Mouse (Mus musculus) neural tube, embryonic 12.5 days (tissue): ENCODE data around the gene Exoc3l. TPM values are rescaled to one million over a fixed set of nuclear protein-coding genes. Genes with fewer than 3 reads are reported as not detected.

Experiments used
- ATAC-seq: fragments of 200-750 bp; cut with Nextera tagmentation; 2 replicates; pipeline ENCODE4 v1.8.0; 2017; ENCODE audit warnings: low read depth, mild to moderate bottlenecking, moderate TSS enrichment, moderate library complexity; ENCODE audit not compliant: low FRiP score
- H3K27ac ChIP-seq: fragments of 300-500 bp; sonication (generic); 2 replicates; pipeline ENCODE4 v1.5.1; 2016
- H3K27me3 ChIP-seq: fragments of 300-500 bp; sonication (generic); replicated peaks from 2 replicates; pipeline ENCODE4 v1.6.1; 2016; ENCODE audit warnings: mild to moderate bottlenecking
- H3K36me3 ChIP-seq: fragments of 300-500 bp; sonication (generic); 2 replicates; pipeline ENCODE4 v1.6.1; 2016; ENCODE audit warnings: mild to moderate bottlenecking
- H3K4me1 ChIP-seq: fragments of 300-500 bp; sonication (generic); 2 replicates; pipeline ENCODE4 v1.6.1; 2016
- H3K4me2 ChIP-seq: fragments of 300-500 bp; sonication (generic); replicated peaks from 2 replicates; pipeline ENCODE4 v1.6.1; 2016; ENCODE audit warnings: mild to moderate bottlenecking
- H3K4me3 ChIP-seq: fragments of 300-500 bp; sonication (generic); 2 replicates; pipeline ENCODE4 v1.5.1; 2016
- H3K9ac ChIP-seq: fragments of 300-500 bp; sonication (generic); 2 replicates; pipeline ENCODE4 v1.6.1; 2016; ENCODE audit warnings: mild to moderate bottlenecking
- H3K9me3 ChIP-seq: fragments of 300-500 bp; sonication (generic); 2 replicates; pipeline ENCODE4 v1.6.1; 2016; ENCODE audit warnings: mild to moderate bottlenecking
- WGBS: fragments of 180-500 bp; shearing (Covaris S2); methylation state at CpG from one replicate; pipeline ENCODE4 v1.1.7; 2016; 5-methylcytosine and 5-hydroxymethylcytosine counted together
- polyA plus RNA-seq: library from polyadenylated mRNA; unstranded; fragments of >200 nt; fragmentation: Nextera tagmentation; extraction: Ambion mirVana; gene quantifications from 2 replicates; pipeline ENCODE4 v1.2.1, GENCODE M21; 2016

The Exoc3l gene
- polyA plus RNA-seq, 1 experiment from 2014 or later = 16.3 TPM

DNA sequence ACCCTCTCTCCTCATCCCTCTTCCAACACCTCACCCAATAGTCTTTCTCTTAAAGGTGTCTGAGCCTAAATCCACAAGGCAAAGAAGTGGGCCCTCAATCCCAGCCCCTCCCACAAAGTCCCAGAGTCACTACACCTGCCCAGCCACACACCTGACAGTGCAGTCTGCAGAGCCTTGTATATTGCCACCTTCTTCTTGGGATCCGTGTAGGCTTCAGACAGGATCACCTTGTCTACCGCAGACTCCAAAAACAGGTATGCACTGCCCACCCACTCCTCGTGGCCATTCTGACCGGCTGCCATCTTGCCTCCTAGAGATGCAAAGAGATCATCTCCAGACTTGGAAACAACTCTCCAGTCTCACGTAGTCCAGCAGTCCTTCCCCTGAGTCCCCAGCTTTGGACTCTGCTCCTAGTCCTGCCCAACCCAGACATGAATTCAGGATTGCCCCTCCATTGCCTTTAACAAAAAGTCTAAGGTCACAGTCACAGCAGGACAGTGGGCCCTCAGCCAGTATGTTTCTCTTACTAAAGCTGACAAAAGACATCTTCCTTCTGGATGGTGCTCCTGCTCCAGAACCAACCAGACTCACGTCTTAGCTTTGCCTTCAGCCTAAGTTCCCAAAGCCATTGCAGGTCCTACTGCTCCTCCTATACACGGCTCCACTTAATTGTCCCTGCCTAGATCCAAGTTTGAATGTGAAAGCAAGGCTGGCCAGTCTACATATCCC, 35.4 kb downstream of the Exoc3l start:
- Histone ChIP-seq H3K4me2 (no peak overlapping the region), H3K9ac (no peak overlapping the region), H3K4me3 (no peak overlapping the region), H3K27me3 (peaks cover 88% of the 10 kb centered on the region), H3K4me1 (peaks cover 20% of the 10 kb centered on the region), H3K36me3 (no peaks in the 10 kb centered on the region), H3K9me3 (no peaks in the 10 kb centered on the region; the same call in 1 of the 2 replicates), H3K27ac (no peak overlapping the region)
- ATAC-seq = no peak
- 63% methylated on average over 7 of the region's 7 CpGs for WGBS

DNA sequence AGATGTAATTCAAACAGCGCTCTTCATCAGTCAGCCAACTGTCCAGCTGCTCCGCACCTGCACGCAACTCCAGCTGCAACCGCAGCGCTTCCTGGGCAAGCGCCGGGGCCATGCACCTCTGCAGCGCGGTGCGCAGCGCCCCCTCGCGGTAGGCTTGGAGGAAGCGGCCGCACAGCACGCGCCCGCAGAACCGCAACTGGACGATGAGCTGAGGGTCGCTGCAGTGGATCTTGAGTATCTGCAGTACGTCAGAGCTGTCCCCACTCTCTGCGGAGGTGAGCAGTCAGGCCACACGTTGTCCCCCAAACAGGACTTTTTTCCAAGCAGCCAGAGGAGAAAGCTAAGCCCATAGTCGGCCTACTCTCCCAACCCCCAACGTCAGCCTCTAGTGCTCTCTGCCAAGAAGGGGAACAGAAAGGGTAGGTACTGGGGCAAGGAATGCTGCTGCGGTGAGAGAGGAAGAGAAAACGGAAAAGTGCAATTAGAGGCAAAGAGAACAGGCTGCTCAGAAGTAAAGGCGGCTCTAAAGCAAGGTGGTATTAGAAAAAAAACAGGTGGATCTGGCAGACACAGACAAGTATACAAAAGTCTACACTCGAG, 36.1 kb downstream of the Exoc3l start:
- Histone ChIP-seq H3K4me2 (peak overlapping the region; percentile 73), H3K4me3 (peak overlapping the region; percentile 33), H3K9ac (peak overlapping the region; percentile 47; the same call in 1 of the 2 replicates), H3K27me3 (peaks cover 88% of the 10 kb centered on the region), H3K27ac (no peak overlapping the region), H3K36me3 (no peaks in the 10 kb centered on the region), H3K9me3 (no peaks in the 10 kb centered on the region; the same call in 1 of the 2 replicates), H3K4me1 (peaks cover 25% of the 10 kb centered on the region)
- 5% methylated on average over 30 of the region's 30 CpGs for WGBS
- ATAC-seq = peak; percentile 63

DNA sequence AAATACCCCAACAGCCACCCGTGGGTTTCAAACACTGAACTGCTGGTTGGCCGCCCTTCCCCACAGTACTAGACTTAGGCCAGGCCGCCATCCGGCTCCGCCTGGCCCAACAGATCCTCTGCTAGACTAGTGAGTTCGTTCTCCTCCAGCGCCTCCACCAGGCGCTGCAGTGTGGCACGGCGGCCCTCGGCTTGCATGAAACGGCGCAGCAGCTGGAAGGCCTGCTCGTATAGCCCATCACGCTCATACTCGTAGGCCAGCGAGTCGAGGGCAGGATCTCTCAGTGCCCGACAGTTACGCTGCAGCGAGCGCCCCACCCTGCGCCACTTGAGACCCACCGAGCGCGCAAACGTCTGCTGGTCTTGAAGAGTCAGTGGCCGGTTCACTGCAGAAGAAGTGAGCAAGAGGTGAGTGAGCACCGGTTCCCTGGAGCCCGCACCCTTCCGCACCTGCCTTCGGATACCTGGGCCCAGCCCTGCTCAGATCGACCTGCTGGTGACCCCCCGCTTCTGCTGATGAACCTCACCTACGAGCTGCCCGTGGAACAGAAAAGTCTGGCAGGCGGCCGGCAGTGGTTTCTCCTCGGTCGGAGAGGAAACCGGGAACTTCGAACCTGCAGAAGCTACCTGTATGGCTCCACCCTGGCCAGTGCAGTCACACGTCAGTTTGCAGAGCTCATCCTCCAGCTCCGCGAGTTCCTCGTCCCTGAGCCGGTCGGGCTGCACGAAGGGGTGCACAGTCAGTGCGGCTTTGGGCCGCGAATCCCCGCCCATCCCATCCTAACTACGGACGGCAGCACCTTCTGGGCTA, 36.8 kb downstream of the Exoc3l start:
- no peaks in the 10 kb centered on the region for H3K36me3 ChIP-seq
- H3K9ac ChIP-seq = peak overlapping the region; percentile 47; the same call in 1 of the 2 replicates
- H3K27ac ChIP-seq = no peak overlapping the region
- peaks cover 84% of the 10 kb centered on the region for H3K27me3 ChIP-seq
- 2% methylated on average over 55 of the region's 55 CpGs for WGBS
- peak overlapping the region; percentile 33 for H3K4me3 ChIP-seq
- H3K4me1 ChIP-seq = peaks cover 29% of the 10 kb centered on the region
- H3K9me3 ChIP-seq = no peaks in the 10 kb centered on the region; the same call in 1 of the 2 replicates
- peak overlapping the region; percentile 73 for H3K4me2 ChIP-seq
- peak; percentile 45 for ATAC-seq

DNA sequence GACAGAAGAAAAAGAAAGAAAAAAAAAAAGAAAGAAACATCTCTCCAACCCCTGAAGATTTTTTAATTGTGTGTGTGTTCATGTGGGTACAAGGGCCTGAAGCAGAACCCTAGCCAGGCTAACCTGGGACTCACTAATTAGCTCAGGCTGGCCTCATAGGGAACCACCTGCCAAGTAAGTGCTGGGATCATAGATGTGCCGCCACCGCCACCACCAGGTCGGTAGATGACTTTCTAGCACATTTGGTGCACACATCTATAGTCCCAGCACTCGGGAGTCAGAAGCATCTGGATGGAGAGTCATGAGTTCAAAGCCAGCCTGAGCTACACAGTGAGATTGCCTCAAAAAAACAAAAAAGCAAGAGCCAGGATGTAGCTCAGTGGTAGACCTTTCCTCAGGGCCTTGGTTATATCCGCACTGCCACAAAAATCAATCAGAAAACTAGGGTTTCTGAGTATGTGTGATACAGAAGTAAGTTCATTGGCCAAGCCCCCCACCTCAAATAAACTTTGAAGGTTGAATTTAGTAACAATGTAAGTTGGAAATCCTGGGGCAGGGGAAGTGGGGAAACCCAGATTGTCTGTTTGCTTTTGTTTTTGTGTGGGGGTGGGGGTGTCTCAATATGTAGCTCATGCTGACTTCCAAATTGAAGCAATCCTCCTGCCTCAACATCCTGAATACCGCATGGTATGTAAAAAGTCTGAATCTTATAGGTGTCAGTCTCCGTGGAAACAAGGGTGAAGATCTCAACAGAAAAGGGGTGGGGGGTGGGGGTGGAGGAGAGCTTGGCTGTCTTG, 38.4 kb downstream of the Exoc3l start:
- no peak for ATAC-seq
- Histone ChIP-seq H3K36me3 (no peaks in the 10 kb centered on the region), H3K9ac (no peak overlapping the region), H3K4me3 (no peak overlapping the region), H3K4me2 (no peak overlapping the region), H3K4me1 (peaks cover 24% of the 10 kb centered on the region), H3K27me3 (peaks cover 69% of the 10 kb centered on the region), H3K9me3 (no peaks in the 10 kb centered on the region; the same call in 1 of the 2 replicates), H3K27ac (no peak overlapping the region)
- 66% methylated on average over 7 of the region's 7 CpGs for WGBS

DNA sequence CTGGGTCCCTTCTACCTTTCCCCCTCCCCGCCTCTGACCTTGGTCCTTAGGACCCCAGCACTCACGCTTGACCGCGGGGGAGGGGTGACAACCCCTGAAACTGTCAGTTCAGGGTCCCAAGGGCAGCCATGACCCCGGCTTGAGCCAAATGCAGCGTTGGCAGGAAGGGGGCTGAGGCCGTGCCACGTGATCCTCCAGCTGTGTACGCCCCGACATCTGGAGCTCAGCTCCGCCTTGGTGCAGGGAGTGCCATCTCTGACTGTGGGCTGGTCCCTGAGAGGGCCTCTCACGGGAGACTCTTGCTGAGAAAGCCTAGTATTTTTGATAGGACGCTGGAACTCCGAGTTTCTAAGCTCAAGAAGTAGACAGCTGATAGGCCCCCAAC, 40.9 kb downstream of the Exoc3l start, which contains the start of gene B3gnt9:
B3gnt9 (minus strand) TSS at position 188 of the 385 bp plus-strand sequence.
- 2% methylated on average over 14 of the region's 14 CpGs for WGBS
- peaks cover 51% of the 10 kb centered on the region for H3K27me3 ChIP-seq

DNA sequence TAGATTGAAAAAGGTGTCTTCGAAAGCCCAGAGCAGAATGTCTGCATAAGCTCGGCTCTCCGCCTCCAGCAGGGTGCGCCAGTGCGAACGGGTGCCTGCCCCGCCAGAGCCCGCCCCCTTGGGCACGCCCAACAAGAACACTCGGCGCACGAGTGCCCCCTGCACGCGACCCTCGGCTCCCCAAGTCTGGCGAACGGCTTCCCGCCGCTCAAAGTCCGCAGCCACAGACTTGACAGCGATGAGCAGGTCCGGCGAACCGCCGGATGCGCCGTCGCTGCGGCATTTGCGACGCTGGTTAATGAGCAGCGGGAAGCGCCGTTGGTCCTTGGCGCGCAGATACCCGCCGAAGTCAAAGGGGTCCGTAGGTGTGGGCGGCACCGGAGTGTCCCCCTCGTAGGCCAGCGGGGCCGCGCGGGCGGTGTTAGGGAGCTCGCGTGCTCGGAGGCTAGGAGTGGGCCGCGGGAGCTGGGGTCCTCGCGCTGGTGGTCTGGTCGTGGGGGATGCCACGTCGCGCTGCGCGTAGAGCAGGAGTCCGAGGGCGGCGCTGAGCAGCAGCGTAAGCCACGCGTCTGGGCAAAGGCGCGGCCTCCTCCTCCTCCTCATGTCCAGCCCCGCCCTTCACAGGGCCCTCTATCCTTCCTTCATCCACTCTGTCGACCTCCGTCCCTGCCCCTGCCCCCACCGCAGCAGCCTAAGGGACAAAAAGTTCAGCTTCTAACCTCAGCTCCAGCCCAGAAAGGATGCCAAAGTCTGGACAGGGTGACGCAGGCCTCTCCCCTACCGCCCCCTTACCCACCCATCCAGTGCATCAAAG, 41.5 kb downstream of the Exoc3l start:
- Histone ChIP-seq H3K9ac (peak overlapping the region; percentile 64), H3K36me3 (peaks cover 31% of the 10 kb centered on the region), H3K4me2 (peak overlapping the region; percentile 99), H3K4me3 (peak overlapping the region; percentile 56), H3K27me3 (peaks cover 45% of the 10 kb centered on the region), H3K9me3 (no peaks in the 10 kb centered on the region), H3K4me1 (peaks cover 19% of the 10 kb centered on the region), H3K27ac (no peak overlapping the region)
- WGBS = under 1% methylated on average over 74 of the region's 74 CpGs
- peak; percentile 75 for ATAC-seq

More for the DNA sequence above, 40.9 kb downstream of the Exoc3l start, which contains the start of gene B3gnt9:
- Histone ChIP-seq H3K4me2 (peak within 1 kb of the TSS; percentile 99), H3K4me1 (peaks cover 24% of the 10 kb centered on the region), H3K9me3 (no peaks in the 10 kb centered on the region), H3K27ac (no peak within 1 kb of the TSS), H3K9ac (peak within 1 kb of the TSS; percentile 64), H3K36me3 (peaks cover 25% of the 10 kb centered on the region), H3K4me3 (peak within 1 kb of the TSS; percentile 56)
- ATAC-seq = no peak; the same call in 1 of the 2 replicates

DNA sequence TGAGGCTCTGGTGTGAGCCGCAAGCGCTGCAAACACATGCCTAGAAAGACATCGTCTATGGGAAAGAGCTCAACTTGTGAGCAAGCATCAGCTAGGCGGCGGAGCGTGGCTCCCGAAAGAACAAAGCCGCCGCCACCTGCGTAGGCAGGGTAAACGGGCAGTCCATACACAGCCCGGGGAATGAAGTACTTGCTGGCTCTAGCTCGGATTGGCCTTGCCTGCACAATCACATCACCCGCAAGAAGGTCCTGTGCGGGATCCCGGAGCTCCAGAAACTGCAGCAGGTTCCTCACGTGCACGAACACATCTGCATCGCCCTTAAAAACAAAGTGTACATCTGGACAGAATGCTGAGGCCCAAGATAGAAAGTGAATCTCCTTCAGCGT, 42.1 kb downstream of the Exoc3l start:
- no peaks in the 10 kb centered on the region for H3K9me3 ChIP-seq
- H3K27me3 ChIP-seq = peaks cover 39% of the 10 kb centered on the region
- no peak overlapping the region for H3K9ac ChIP-seq
- peak overlapping the region; percentile 56; the same call in 1 of the 2 replicates for H3K4me3 ChIP-seq
- no peak overlapping the region for H3K27ac ChIP-seq
- H3K36me3 ChIP-seq = peaks cover 36% of the 10 kb centered on the region
- H3K4me2 ChIP-seq = peak overlapping the region; percentile 99
- 34% methylated on average over 20 of the region's 20 CpGs for WGBS
- peaks cover 13% of the 10 kb centered on the region for H3K4me1 ChIP-seq
- peak; percentile 55 for ATAC-seq

DNA sequence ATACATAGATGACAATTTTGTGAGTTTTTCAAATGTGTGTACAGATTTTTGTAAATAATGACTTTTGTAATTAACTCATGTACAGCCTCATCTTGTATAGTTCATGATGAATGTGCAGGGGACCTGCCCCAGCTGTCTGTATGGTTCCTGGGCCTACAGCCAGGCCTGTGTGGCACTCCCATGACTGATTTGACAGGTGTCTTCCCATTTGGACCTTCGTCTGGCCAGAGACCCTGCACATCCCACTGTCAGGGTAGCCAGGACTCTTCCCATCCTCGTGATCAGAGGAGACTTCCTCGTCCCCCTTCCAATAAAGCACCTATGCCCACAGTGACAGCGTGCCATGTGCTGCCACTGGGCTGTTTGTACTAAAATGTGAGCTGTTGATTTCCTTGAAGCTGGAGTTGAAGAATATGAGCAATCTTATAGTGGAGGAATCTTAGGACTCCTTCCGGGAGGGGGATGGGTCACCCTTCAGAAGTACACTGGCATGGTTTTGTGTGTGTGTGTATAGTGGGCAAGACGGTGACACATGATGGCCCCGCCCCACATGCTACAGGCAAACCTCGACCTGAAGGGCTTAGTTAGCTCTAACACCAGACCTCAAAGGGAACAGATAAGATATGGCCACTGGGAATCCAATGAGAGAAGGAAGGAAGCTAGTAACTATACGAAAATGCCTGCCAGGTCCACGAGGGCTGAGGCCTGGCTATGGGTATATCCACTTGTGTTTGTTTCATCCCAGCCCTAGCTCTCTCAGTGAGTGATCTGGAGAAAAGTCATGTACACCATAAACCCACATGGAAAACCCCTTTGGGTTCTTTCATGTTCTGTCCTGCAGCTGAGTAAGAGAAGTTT, 43.0 kb downstream of the Exoc3l start:
- H3K4me2 ChIP-seq = no peak overlapping the region
- peaks cover 31% of the 10 kb centered on the region for H3K27me3 ChIP-seq
- H3K27ac ChIP-seq = no peak overlapping the region
- peaks cover 11% of the 10 kb centered on the region for H3K4me1 ChIP-seq
- 91% methylated on average over 10 of the region's 10 CpGs for WGBS
- H3K9me3 ChIP-seq = no peaks in the 10 kb centered on the region
- ATAC-seq = no peak
- H3K9ac ChIP-seq = no peak overlapping the region
- peaks cover 43% of the 10 kb centered on the region for H3K36me3 ChIP-seq
- H3K4me3 ChIP-seq = no peak overlapping the region

DNA sequence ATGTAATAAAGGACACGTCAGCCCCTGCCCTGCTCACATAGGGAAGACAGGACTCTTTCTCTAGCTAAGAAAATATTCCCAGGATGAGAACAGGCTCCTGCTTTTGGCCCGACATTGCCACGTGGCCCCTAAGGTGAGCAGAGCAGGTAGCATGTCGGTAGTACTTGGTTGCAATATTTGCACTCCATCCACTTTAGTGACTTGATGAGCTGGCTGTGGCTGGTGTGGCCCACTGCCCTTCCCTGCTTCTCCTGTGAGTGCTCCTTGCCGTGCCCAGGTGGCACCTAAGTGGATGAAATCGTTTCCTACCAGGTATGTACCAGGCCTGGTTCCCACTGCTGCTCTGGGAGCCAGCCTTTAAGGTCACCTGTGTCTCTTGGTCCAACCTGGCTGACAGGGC, 43.9 kb downstream of the Exoc3l start:
- no peak overlapping the region for H3K4me3 ChIP-seq
- peaks cover 43% of the 10 kb centered on the region for H3K36me3 ChIP-seq
- no peak overlapping the region for H3K27ac ChIP-seq
- H3K4me2 ChIP-seq = no peak overlapping the region
- peaks cover 11% of the 10 kb centered on the region for H3K4me1 ChIP-seq
- 92% methylated on average over 6 of the region's 6 CpGs for WGBS
- no peak for ATAC-seq
- H3K9me3 ChIP-seq = no peaks in the 10 kb centered on the region
- no peak overlapping the region for H3K9ac ChIP-seq
- peaks cover 23% of the 10 kb centered on the region for H3K27me3 ChIP-seq

DNA sequence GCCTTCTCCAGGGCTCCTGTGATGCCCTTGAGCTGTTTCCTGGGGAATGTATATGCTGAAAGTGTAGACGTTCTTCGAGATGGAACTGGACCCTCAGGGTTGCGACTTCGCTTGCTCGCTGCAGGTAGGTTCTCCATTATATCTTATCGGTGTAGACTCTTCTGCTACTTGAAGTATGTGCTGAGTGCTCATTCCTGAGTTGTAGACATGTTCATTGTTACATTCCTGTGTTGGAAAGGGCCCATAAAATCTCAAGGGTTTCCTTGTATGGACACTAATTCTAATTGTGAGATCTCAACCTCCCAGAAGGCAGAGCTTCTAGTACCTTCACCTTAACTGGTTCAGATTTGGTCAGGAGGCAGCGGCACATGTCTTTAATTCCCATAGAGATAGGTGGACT, 54.9 kb downstream of the Exoc3l start:
- peaks cover 45% of the 10 kb centered on the region for H3K36me3 ChIP-seq
- no peak overlapping the region for H3K4me3 ChIP-seq
- H3K4me1 ChIP-seq = no peaks in the 10 kb centered on the region
- 95% methylated on average over 7 of the region's 7 CpGs for WGBS
- no peaks in the 10 kb centered on the region for H3K9me3 ChIP-seq
- H3K4me2 ChIP-seq = no peak overlapping the region
- H3K9ac ChIP-seq = no peak overlapping the region
- no peak overlapping the region for H3K27ac ChIP-seq
- ATAC-seq = no peak
- no peaks in the 10 kb centered on the region for H3K27me3 ChIP-seq
